Mouse (Mus musculus) kidney, adult 18-20 months (tissue): ENCODE results near the gene Zbtb8a.
"Not testable (repeated sequence)": the region's sequence is repeated elsewhere in the genome, so short reads cannot be mapped to it uniquely, and the experiment has no call there.

Source experiments
- DNase-seq: peaks from one replicate; pipeline ENCODE4 v3.0.0; 2021

The Zbtb8a gene

GRCm38 (mm10) chr4:129375821-129376220 is 2.1 kb downstream of the Zbtb8a start:
- DNase-seq: no peak

- no peak for DNase-seq
Observed at GRCm38 (mm10) chr4:129375000-129375399, 2.9 kb downstream of the Zbtb8a start.

DNA sequence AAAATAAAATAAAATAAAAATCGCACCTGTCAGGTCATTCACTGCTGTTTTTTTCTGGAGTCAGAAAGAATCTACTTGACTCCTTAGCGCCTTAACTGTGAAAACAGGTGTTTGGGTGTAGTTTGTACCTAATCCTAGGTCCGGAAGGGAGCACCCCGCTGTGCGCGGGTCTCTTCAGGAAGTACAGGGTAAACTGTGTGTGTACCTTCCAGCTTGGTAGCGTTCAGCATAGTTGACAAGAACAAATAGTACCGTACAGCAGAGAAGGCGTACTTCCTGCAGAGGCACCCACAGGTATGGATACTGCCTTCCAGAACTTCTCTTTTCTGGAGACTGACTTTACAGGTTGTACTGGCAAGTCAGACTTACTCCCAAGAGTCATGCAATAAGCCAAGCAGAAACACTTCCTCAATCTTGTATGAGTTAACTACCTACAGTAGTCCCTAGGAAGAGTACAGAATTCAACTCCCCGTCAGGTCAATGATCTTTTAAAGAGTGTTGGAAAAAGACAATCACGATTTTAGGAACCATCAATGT is 3.6 kb downstream of the Zbtb8a start:
- no peak for DNase-seq

DNA sequence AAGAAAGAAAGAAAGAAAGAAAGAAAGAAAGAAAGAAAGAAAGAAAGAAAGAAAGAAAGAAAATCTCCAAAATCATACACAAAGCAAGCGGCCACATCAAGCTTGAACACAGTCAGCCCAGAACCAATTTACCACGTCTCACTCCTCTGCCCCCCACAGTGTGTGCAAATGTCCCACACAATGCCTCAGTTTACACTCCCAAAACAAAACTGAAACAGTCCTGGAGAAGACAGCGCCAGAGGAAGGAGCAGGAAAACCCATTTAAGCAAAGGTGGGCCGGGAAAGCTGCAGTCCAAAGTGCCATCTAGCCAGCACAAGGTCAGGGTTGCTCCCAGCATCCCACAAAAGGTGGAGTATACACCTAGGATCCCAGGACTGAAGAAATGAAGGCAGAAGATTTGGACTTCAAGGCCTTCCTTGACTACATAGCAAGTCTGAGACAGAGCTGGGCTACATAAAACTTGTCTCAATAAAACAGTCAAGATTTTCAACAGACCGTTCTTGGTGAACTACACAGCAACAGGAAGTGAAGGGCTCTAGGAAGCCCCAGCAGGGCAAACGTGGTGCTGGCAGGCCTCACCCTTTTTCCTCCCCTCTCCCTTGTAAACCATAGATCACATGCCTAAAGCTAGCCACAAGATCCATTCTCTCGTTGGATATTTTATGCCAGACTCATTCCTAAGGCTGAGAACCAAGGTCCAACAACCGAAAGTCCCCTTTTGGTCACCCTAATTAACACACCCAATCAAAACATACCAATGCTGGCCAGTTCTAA is 4.5 kb downstream of the Zbtb8a start:
- DNase-seq: no peak

- no peak for DNase-seq
Observed at GRCm38 (mm10) chr4:129371391-129371790, 6.5 kb downstream of the Zbtb8a start.

DNA sequence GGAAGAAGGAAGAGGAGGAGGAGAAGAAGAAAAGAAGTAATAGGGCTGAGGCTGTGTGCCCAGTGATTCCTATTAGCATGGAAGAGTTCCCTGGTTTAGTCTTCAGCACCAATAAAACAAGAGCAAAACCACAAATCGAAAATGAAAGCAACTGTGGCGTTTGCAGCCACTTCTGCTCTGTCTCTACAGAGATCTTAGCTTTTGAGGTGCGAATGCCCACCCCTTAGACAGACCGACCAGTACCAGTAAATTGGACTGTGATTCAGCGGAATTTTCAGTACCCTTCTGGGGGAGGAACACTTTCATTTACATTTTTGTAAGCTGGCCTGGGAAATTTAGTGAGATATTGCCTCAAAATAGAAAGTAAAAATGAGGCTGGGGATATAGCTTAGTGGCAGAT is 12.7 kb downstream of the Zbtb8a start:
- DNase-seq: no peak

- no peak for DNase-seq
Observed at GRCm38 (mm10) chr4:129364379-129364778, 13.5 kb downstream of the Zbtb8a start.

DNA sequence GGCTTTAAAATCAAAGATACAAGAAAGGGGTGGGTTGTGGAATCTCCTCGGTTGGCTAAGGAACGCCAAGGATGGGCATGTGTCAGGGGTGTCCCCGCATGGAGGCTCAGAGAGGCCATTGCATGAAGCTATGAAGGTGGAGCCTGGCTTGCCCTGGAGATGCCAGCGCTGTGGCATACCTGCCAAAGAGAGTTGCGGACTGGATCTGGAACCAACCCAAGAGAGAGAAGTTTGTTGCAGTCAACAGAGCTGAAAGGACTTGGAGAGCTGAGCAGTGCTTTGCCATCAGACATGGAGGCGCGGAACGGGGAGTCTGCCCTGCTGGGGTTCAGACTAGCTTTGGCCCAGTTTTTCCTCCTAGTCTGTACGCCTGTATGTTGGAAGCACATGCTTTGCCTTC is 14.5 kb downstream of the Zbtb8a start:
- no peak for DNase-seq

GRCm38 (mm10) chr4:129362771-129363170 is 15.1 kb downstream of the Zbtb8a start:
- no peak for DNase-seq

DNA sequence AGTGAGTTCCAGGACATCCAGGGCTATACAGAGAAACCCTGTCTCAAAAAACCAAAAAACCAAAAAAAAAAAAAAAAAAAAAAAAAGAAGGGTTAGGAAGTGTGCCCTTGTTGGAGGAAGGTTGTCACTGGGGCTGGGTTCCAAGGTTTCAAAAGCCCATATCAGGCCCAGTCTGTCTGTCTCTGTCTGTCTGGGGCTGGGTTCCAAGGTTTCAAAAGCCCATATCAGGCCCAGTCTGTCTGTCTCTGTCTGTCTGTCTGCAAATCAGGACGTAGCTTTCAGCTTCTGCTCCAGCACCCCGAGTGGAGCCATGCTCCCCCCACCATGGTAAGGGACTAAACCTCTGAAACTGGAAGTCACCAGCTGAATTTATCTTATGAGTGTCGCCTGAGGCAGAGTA is 15.7 kb downstream of the Zbtb8a start:
- DNase-seq: not testable (repeated sequence)

- DNase-seq: no peak
Observed at GRCm38 (mm10) chr4:129357613-129358163, 20.2 kb downstream of the Zbtb8a start.

GRCm38 (mm10) chr4:129354236-129354635 is 23.7 kb downstream of the Zbtb8a start:
- no peak for DNase-seq

- no peak for DNase-seq
Observed at GRCm38 (mm10) chr4:129353176-129353575, 24.7 kb downstream of the Zbtb8a start.

DNA sequence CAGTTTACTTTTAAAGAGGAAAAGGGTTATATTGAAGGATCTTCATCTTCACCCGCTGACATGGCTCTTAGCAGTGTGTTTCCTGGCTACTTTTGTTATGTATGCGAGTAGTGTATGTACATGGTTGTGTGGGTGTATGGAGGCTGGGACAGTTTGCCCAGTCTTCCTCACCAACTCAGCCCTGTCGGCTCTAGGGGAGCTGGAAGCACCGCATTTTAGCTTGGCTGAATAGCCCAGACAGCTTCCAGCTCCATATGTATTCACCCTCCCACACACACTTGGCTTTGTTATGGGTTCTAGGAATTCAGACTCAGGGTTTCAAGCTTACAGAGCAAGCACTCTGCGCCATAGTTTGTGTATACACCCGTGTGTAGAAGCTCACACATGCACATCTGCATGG is 26.8 kb downstream of the Zbtb8a start:
- DNase-seq: no peak

DNA sequence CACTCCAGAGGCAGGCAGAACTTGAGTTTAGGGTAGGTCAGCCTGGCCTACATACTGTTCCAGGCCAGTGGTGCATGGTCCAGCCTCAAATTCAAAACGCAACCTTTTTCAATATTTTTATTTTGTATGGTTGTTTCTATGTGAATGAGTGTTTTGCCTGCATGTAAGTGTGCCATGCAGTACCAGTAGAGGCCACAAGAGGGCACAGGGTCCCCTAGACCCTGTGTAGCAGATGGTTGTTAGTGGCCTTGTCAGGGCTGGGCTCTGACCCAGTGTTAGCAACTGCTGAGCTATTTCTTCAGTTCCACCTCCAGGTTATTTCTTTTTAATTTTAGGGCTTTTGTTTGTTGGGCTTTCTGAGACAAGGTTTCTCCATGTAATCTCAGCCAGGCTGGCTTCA is 27.3 kb downstream of the Zbtb8a start:
- DNase-seq: peak; percentile 81

GRCm38 (mm10) chr4:129346481-129347154 is 31.3 kb downstream of the Zbtb8a start:
- DNase-seq: no peak

- no peak for DNase-seq
Observed at GRCm38 (mm10) chr4:129342705-129343104, 35.2 kb downstream of the Zbtb8a start.

DNA sequence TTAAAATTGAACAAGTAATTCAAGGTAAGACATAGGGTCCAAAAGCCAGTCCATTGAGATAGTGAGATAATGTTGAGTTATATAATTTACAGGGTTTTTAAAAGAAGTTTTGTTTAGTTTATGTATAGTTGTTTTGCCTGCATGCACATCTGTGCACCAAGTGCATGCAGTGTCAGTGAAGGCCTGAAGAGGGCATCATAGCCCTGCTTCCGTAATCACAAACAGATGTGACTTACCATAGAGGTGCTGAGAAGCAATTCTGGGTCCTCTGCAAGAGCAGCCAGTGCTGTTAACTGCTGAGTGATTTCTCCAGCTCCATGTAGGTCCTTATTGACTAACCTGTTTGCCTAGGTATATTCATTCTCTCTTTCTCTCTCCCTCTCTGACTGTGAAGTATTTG is 36.0 kb downstream of the Zbtb8a start:
- DNase-seq: no peak

- DNase-seq: no peak
Observed at GRCm38 (mm10) chr4:129339743-129340142, 38.2 kb downstream of the Zbtb8a start.

DNA sequence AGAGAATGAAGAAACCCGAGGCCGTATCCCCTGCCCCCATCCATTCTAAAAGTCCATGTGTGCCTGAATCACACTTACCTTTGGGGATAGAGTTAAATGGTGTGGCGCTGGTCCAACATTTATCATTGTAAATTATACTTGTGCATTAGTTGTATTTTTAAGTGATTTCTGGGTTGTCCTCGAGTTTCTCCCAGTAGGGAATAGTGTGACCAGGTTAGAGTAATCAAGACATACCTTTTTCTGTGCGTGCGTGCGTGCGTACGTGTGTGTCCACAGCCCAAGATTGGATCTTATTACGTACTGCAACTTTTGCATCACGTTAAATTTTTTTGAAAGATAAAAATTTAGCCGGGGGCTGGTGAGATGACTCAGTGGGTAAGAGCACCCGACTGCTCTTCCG is 41.6 kb downstream of the Zbtb8a start:
- no peak for DNase-seq

DNA sequence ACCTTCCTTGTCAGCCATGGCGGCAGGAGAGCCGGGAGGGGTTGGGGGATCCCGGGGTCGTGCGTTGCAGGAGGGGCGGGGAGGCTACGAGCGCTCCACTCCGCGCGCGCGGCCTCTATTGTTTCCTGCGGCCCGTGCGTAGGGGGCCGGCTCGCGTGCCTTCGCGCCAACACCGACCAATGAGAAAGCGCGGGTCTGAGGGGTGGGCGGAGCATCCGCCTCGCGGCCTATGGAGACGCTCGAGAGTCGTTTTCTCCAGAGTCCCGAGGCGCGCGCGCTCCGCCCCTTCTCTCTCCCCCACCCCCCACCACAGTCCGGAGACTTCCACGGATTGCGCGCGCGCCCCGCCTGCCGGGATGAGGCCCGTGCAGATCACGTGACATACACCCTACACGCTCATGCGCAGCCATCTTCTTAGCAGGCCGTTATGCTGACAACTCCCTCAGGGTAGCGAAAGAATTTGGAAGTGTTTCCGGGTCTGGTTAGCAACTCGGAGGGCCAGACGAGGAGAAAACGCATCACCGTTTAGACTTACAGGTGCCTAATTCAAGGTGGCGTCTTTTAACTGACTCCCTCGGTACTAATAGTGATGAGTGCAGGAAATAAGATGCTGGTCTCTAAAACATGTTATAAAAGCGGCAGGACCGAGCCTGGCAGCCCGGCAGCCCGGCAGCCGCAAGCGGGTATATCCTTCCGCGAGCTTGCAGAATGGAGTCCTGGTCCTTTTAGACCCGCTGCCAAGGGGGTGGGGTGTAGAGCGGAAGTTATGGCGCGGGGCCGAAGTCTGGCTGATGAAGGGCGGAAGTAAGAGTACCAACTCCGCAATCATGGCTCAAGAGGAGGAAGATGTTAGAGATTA is 42.5 kb downstream of the Zbtb8a start, which contains the start of the genes Rbbp4 and Zbtb8os:
Rbbp4 (minus strand) TSS at position 155 of the 859 bp plus-strand sequence.
Zbtb8os (plus strand) TSS at position 480 of the 859 bp plus-strand sequence.
- DNase-seq: peak; percentile 96

DNA sequence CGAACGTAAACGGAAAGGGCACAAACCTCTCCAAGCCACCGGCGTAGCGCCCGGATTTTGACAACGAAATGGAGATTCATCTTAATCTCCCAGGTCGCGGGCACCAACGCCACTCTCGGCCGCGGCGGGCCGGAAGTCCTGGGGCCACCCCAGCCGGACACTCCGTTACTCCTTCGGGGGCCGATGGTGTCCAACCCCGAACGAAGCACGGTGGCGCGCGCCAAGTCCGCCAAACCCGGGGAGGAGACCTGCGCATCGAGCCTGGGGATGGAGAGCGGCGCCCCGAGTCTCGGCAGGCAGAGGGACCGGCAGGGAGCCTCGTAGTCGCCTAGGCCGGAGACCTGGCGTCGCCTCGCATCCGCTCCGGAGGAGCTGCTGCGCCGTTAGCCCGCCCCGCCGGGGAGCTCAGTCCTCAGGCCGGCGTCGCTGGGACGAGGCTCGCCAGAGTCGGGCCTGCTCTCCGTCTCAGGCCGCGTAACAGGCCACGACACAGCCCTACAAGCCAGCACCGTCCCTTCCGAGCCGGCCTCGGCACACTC is 43.2 kb downstream of the Zbtb8a start:
- DNase-seq: no peak
